Mouse (Mus musculus): Measurements from ENCODE around the gene Ctdnep1. TPM values are rescaled to one million over a fixed set of nuclear protein-coding genes. Genes with fewer than 3 reads are reported as not detected.
A peak's percentile ranks its signal among the peaks of the same experiment; 100 is the strongest.

Gene Ctdnep1
- total RNA-seq, 2 experiments from 2014 or later = 26.6 to 120 TPM

GRCm38 (mm10) chr11:70026689-70027088, 45.7 kb downstream of the Ctdnep1 start:
- no peak for ATAC-seq (ENCODE audit: poor library complexity, severe bottlenecking)

- ATAC-seq (ENCODE audit: poor library complexity, severe bottlenecking) = no peak
These were observed 46.4 kb downstream of the Ctdnep1 start for GRCm38 (mm10) chr11:70027397-70027796.

GRCm38 (mm10) chr11:70028401-70029129, 47.6 kb downstream of the Ctdnep1 start:
- no peak for ATAC-seq (ENCODE audit: poor library complexity, severe bottlenecking)

GRCm38 (mm10) chr11:70029130-70029801, 48.3 kb downstream of the Ctdnep1 start:
- ATAC-seq (ENCODE audit: poor library complexity, severe bottlenecking) = peak; percentile 51

- ATAC-seq (ENCODE audit: poor library complexity, severe bottlenecking) = 0 out of 2 replicates have a peak, but pooled peaks have one; percentile 39
These were observed 49.0 kb downstream of the Ctdnep1 start for GRCm38 (mm10) chr11:70029829-70030550.

GRCm38 (mm10) chr11:70030651-70031320, 49.8 kb downstream of the Ctdnep1 start:
- no peak for ATAC-seq (ENCODE audit: poor library complexity, severe bottlenecking)

GRCm38 (mm10) chr11:70031321-70031670, 50.3 kb downstream of the Ctdnep1 start:
- ATAC-seq (ENCODE audit: poor library complexity, severe bottlenecking) = no peak

- no peak for ATAC-seq (ENCODE audit: poor library complexity, severe bottlenecking)
These were observed 57.2 kb downstream of the Ctdnep1 start for GRCm38 (mm10) chr11:70038174-70038573.

- no peak for ATAC-seq (ENCODE audit: poor library complexity, severe bottlenecking)
These were observed 58.7 kb downstream of the Ctdnep1 start for GRCm38 (mm10) chr11:70039631-70040030.

- ATAC-seq (ENCODE audit: poor library complexity, severe bottlenecking) = no peak
These were observed 59.2 kb downstream of the Ctdnep1 start for GRCm38 (mm10) chr11:70040184-70040583.

Other genes with a start within 250 kb of the Ctdnep1 start
Only the 30 nearest of the 36 such genes appear.
- gene Chrnb1, start 185.2 kb upstream of the Ctdnep1 start, total RNA-seq (2015) = 0.32 and 0.36 TPM in 2 replicates
- 0.16 TPM in 1 of 2 replicates, not detected in the other for gene Chrnb1, start 185.2 kb upstream of the Ctdnep1 start, total RNA-seq (2017)
- gene Fgf11, start 179.3 kb upstream of the Ctdnep1 start, total RNA-seq (2015) = 0.14 TPM in 1 of 2 replicates, not detected in the other
- gene Fgf11, start 179.3 kb upstream of the Ctdnep1 start, total RNA-seq (2017) = not detected in 2 replicates
- not detected in 2 replicates for gene Tmem102, start 175.5 kb upstream of the Ctdnep1 start, total RNA-seq (2015)
- not detected in 2 replicates for gene Tmem102, start 175.5 kb upstream of the Ctdnep1 start, total RNA-seq (2017)
- not detected in 2 replicates for gene Gm39566, start 165.9 kb upstream of the Ctdnep1 start, total RNA-seq (2015)
- gene Gm39566, start 165.9 kb upstream of the Ctdnep1 start, total RNA-seq (2017) = not detected in 2 replicates
- not detected in 2 replicates for gene Spem2, start 162.7 kb upstream of the Ctdnep1 start, total RNA-seq (2015)
- gene Spem2, start 162.7 kb upstream of the Ctdnep1 start, total RNA-seq (2017) = not detected in 2 replicates
- gene Spem1, start 159.0 kb upstream of the Ctdnep1 start, total RNA-seq (2015) = not detected in 2 replicates
- gene Spem1, start 159.0 kb upstream of the Ctdnep1 start, total RNA-seq (2017) = not detected in 2 replicates
- 0.20 and 0.48 TPM in 2 replicates for gene Nlgn2, start 143.4 kb upstream of the Ctdnep1 start, total RNA-seq (2015)
- 0.16 and 0.88 TPM in 2 replicates for gene Nlgn2, start 143.4 kb upstream of the Ctdnep1 start, total RNA-seq (2017)
- 217 and 226 TPM in 2 replicates for gene Tmem256, start 142.6 kb upstream of the Ctdnep1 start, total RNA-seq (2015)
- gene Tmem256, start 142.6 kb upstream of the Ctdnep1 start, total RNA-seq (2017) = 117 and 158 TPM in 2 replicates
- 19.8 and 23.7 TPM in 2 replicates for gene Plscr3, start 134.8 kb upstream of the Ctdnep1 start, total RNA-seq (2015)
- 10.8 and 18.1 TPM in 2 replicates for gene Plscr3, start 134.8 kb upstream of the Ctdnep1 start, total RNA-seq (2017)
- not detected in 2 replicates for gene Tnk1, start 122.4 kb upstream of the Ctdnep1 start, total RNA-seq (2015)
- 0.04 TPM in 1 of 2 replicates, not detected in the other for gene Tnk1, start 122.4 kb upstream of the Ctdnep1 start, total RNA-seq (2017)
- not detected in 2 replicates for gene Tmem95, start 103.1 kb upstream of the Ctdnep1 start, total RNA-seq (2015)
- gene Tmem95, start 103.1 kb upstream of the Ctdnep1 start, total RNA-seq (2017) = not detected in 2 replicates
- 2.9 and 3.3 TPM in 2 replicates for gene Kctd11, start 99.8 kb upstream of the Ctdnep1 start, total RNA-seq (2015)
- gene Kctd11, start 99.8 kb upstream of the Ctdnep1 start, total RNA-seq (2017) = 3.0 and 3.3 TPM in 2 replicates
- 19.3 and 19.7 TPM in 2 replicates for gene Acap1, start 85.6 kb upstream of the Ctdnep1 start, total RNA-seq (2015)
- 44.4 and 53.5 TPM in 2 replicates for gene Acap1, start 85.6 kb upstream of the Ctdnep1 start, total RNA-seq (2017)
- gene 2810408A11Rik, start 80.2 kb upstream of the Ctdnep1 start, total RNA-seq (2015) = 1.6 and 2.6 TPM in 2 replicates
- gene 2810408A11Rik, start 80.2 kb upstream of the Ctdnep1 start, total RNA-seq (2017) = 1.5 and 1.8 TPM in 2 replicates
- gene Neurl4, start 80.1 kb upstream of the Ctdnep1 start, total RNA-seq (2015) = 7.1 and 9.9 TPM in 2 replicates
- 11.9 and 18.9 TPM in 2 replicates for gene Neurl4, start 80.1 kb upstream of the Ctdnep1 start, total RNA-seq (2017)
- 140 and 156 TPM in 2 replicates for gene Gps2, start 67.3 kb upstream of the Ctdnep1 start, total RNA-seq (2015)
- 56.4 and 64.9 TPM in 2 replicates for gene Gps2, start 67.3 kb upstream of the Ctdnep1 start, total RNA-seq (2017)
- gene Eif5a, start 59.2 kb upstream of the Ctdnep1 start, total RNA-seq (2015) = 575 and 614 TPM in 2 replicates
- gene Eif5a, start 59.2 kb upstream of the Ctdnep1 start, total RNA-seq (2017) = 561 and 596 TPM in 2 replicates
- not detected in 2 replicates for gene Ybx2, start 45.4 kb upstream of the Ctdnep1 start, total RNA-seq (2015)
- not detected in 2 replicates for gene Ybx2, start 45.4 kb upstream of the Ctdnep1 start, total RNA-seq (2017)
- not detected in 2 replicates for gene Slc2a4, start 33.0 kb upstream of the Ctdnep1 start, total RNA-seq (2015)
- gene Slc2a4, start 33.0 kb upstream of the Ctdnep1 start, total RNA-seq (2017) = 0.07 TPM in 1 of 2 replicates, not detected in the other
- gene Cldn7, start 16.4 kb upstream of the Ctdnep1 start, total RNA-seq (2015) = not detected in 2 replicates
- not detected in 2 replicates for gene Cldn7, start 16.4 kb upstream of the Ctdnep1 start, total RNA-seq (2017)
- 44.7 and 63.0 TPM in 2 replicates for gene Elp5, start 1.4 kb downstream of the Ctdnep1 start, total RNA-seq (2015)
- 35.7 and 40.5 TPM in 2 replicates for gene Elp5, start 1.4 kb downstream of the Ctdnep1 start, total RNA-seq (2017)
- 843 and 872 TPM in 2 replicates for gene Gabarap, start 10.0 kb downstream of the Ctdnep1 start, total RNA-seq (2015)
- 599 and 651 TPM in 2 replicates for gene Gabarap, start 10.0 kb downstream of the Ctdnep1 start, total RNA-seq (2017)
- gene Phf23, start 14.6 kb downstream of the Ctdnep1 start, total RNA-seq (2015) = 34.0 and 37.0 TPM in 2 replicates
- gene Phf23, start 14.6 kb downstream of the Ctdnep1 start, total RNA-seq (2017) = 42.5 and 45.8 TPM in 2 replicates
- gene Dvl2, start 19.4 kb downstream of the Ctdnep1 start, total RNA-seq (2015) = 7.9 and 9.3 TPM in 2 replicates
- gene Dvl2, start 19.4 kb downstream of the Ctdnep1 start, total RNA-seq (2017) = 12.7 and 16.9 TPM in 2 replicates
- 32.7 and 35.0 TPM in 2 replicates for gene Acadvl, start 34.3 kb downstream of the Ctdnep1 start, total RNA-seq (2015)
- 31.7 and 37.0 TPM in 2 replicates for gene Acadvl, start 34.3 kb downstream of the Ctdnep1 start, total RNA-seq (2017)
- gene Dlg4, start 35.8 kb downstream of the Ctdnep1 start, total RNA-seq (2015) = 5.2 and 10.1 TPM in 2 replicates
- 1.3 and 3.7 TPM in 2 replicates for gene Dlg4, start 35.8 kb downstream of the Ctdnep1 start, total RNA-seq (2017)
- not detected in 2 replicates for gene Asgr1, start 72.9 kb downstream of the Ctdnep1 start, total RNA-seq (2015)
- not detected in 2 replicates for gene Asgr1, start 72.9 kb downstream of the Ctdnep1 start, total RNA-seq (2017)
- gene Asgr2, start 111.5 kb downstream of the Ctdnep1 start, total RNA-seq (2015) = 0.16 and 0.27 TPM in 2 replicates
- 2.1 and 3.0 TPM in 2 replicates for gene Asgr2, start 111.5 kb downstream of the Ctdnep1 start, total RNA-seq (2017)
- gene Mgl2, start 149.2 kb downstream of the Ctdnep1 start, total RNA-seq (2015) = 3.3 and 4.5 TPM in 2 replicates
- 3.3 and 4.5 TPM in 2 replicates for gene Mgl2, start 149.2 kb downstream of the Ctdnep1 start, total RNA-seq (2017)
- gene Clec10a, start 175.0 kb downstream of the Ctdnep1 start, total RNA-seq (2015) = 34.6 and 35.3 TPM in 2 replicates
- gene Clec10a, start 175.0 kb downstream of the Ctdnep1 start, total RNA-seq (2017) = 35.5 and 36.5 TPM in 2 replicates